Mouse (Mus musculus): Measurements from ENCODE around the gene Lrba. TPM values are rescaled to one million over a fixed set of nuclear protein-coding genes. Genes with fewer than 3 reads are reported as not detected.

The Lrba gene
- 10 to 100 TPM; 23.1 to 25.1 TPM for total RNA-seq (2021)
- long read RNA-seq, experiment 1, partial matches to known transcripts = 1 of 1 reads
- long read RNA-seq, experiment 1, other reads (novel, unspliced or antisense) = 0 of 1 reads
- long read RNA-seq, experiment 2, partial matches to known transcripts = 3 of 5 reads
- long read RNA-seq, experiment 2, other reads (novel, unspliced or antisense) = 2 of 5 reads

- DNase-seq (ENCODE audit: low spot score in 2 of 2) = peak; percentile 55 to 61
- intact Hi-C loops (cut with DNase I) = no loop called here
These were observed at the start of gene Lrba for GRCm38 (mm10) chr3:86224564-86225421. Gene Lrba, plus strand, starts transcription at chr3:86224680.

GRCm38 (mm10) chr3:86179714-86180113 is 44.8 kb upstream of the Lrba start:
- no peak for DNase-seq (ENCODE audit: low spot score in 2 of 2)
- intact Hi-C loops (cut with DNase I) = no loop called here

GRCm38 (mm10) chr3:86181107-86181506 is 43.4 kb upstream of the Lrba start:
- intact Hi-C loops (cut with DNase I) = no loop called here
- no peak for DNase-seq (ENCODE audit: low spot score in 2 of 2)

DNA sequence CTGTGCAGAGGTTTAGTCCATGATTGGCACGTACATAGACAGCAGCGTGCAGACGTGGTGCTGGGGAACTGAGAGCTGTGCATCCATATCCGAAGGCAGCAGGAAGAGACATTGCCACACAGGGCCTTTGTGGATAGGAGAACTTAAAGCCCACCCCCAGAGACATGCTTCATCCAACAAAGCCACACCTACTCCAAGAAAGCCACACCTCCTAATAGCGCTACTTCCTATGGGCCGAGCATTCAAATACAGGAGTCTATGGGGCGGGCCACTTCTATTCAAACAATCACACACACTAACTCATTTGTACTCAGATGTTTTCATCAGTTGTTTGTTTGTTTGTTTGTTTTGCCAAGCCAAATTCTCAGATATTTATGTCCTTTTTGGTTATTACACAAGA is 39.9 kb upstream of the Lrba start:
- intact Hi-C loops (cut with DNase I) = no loop called here
- DNase-seq (ENCODE audit: low spot score in 2 of 2) = no peak

- intact Hi-C loops (cut with DNase I) = no loop called here
- no peak for DNase-seq (ENCODE audit: low spot score in 2 of 2)
These were observed 36.6 kb upstream of the Lrba start for GRCm38 (mm10) chr3:86187736-86188389.

DNA sequence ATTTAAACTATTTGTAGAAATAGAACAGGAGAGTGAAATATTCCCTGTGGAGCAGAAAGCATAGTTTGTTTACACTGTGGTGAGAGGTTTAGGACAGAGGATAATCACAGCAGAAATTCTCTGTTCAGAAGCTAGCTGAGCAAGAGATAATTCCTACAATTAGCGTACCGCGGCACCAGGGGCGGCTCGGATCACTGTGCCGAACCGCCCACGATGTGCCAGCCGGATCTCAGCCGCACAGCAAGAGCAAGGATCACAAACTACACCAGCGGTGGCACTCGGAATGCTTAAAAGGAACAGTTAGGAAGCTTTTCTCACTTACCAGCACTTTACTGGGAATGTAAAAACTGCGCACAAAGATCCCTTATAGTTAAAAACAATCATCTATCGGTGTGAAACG is 28.5 kb upstream of the Lrba start:
- intact Hi-C loops (cut with DNase I) = no loop called here
- DNase-seq (ENCODE audit: low spot score in 2 of 2) = peak; percentile 17 to 42

DNA sequence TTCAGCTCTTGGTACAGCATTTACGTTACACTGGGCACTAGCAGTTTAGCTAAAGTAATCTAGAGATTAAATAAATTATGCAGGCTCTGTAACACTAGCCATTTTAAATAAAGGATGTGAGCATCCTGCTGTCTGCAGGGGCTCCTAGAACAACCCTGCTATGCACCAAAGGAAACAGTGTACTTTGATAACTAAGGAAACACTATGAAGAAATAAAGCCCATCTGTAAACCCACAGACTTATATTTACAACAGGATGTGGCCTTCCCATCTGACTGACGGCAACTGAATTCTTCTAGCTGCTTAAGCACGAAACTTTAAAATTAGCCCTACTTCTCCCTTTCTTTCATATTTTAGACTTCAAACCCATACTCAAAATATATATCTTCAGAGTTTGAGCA is 28.0 kb upstream of the Lrba start:
- intact Hi-C loops (cut with DNase I) = no loop called here
- no peak for DNase-seq (ENCODE audit: low spot score in 2 of 2)

- DNase-seq (ENCODE audit: low spot score in 2 of 2) = no peak
- intact Hi-C loops (cut with DNase I) = no loop called here
These were observed 22.8 kb upstream of the Lrba start for GRCm38 (mm10) chr3:86201645-86202175.

- DNase-seq (ENCODE audit: low spot score in 2 of 2) = no peak
- intact Hi-C loops (cut with DNase I) = no loop called here
These were observed 22.0 kb upstream of the Lrba start for GRCm38 (mm10) chr3:86202449-86202848.

DNA sequence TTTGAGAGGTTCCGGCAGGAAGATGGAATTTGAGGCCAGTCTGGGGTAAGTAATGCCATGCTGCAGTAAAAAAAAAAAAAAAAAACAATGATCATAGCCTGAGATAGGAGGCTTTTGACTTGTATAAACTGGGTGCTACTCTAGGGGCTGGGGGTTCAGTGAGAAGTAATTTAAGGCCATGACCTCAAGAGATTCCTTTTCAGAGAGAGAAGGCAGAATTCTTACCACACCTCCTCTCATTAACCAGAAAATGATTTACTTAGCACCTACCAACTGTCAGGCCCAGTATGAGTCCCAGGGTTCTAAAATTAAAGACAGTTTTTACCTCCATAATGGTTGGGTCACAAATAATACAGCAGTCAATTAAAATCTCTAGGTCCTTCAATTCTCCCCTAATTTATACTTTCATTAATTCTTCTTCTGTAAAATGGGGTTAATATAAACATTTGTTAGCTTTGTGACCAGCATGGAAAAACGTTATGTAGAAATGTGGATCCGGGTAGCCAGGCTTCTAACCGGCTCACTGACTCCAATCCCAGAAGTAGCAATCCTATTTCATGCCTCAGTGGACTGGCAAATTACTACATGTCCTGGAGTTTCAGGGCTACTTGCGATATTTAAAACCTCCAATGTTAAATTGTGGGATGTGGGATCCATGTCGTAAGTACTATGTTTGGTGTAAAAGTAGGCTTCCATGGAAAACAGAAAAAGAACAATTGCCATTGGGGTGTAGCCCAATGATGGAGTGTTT is 19.7 kb upstream of the Lrba start:
- DNase-seq (ENCODE audit: low spot score in 2 of 2) = no peak
- intact Hi-C loops (cut with DNase I) = no loop called here

DNA sequence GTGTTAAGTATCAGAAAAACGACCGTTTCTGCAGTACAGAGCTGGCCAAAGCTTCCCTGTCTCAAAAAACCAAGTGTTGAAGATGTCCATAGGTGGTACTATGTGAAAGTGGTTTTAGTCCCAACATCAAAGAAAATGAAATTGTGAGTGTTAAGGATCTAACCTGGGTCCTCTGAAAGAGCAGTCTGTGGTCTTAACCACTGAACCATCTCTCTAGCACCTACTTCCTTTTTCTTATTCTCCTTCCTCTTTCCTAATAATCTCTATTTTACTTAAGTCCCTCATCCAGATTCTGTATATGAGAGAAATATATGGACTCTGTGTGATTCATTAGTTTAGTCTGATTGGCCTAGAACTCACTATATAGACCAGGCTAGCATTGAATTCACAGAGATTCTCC is 17.9 kb upstream of the Lrba start:
- intact Hi-C loops (cut with DNase I) = no loop called here
- no peak for DNase-seq (ENCODE audit: low spot score in 2 of 2)

DNA sequence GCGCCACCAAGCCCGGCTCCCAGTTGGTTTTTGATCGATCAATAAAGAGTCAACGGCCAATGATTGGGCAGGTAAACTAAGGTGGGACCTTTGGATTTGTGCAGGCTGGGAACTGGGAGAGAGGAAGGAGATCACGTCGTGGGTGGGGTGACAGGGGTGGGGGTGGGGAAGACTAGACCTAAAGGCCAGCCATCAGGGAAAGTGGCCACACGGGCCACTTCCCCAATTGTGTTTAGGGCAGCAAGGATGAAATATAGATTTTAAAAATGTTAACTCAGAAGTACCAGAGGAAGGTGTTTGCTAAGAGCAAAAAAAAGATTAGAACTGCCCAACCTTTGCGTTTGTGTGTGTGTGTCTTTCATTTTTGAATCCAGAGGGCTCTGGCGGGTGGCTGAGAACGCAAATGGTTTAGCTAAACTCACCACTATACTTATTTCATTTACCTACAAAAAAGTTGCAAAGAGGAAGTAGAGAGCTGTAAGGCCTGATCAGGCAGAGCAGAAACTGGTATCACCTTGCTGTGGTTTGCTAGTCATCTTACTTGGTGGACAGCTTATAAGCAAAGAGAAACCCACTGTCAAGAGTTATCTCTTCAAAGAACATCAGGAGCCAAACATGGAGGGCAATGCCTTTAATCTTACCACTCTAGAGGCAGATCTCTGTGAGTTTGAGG is 14.1 kb upstream of the Lrba start:
- intact Hi-C loops (cut with DNase I) = no loop called here
- no peak for DNase-seq (ENCODE audit: low spot score in 2 of 2)

GRCm38 (mm10) chr3:86210959-86211358 is 13.5 kb upstream of the Lrba start:
- DNase-seq (ENCODE audit: low spot score in 2 of 2) = no peak
- intact Hi-C loops (cut with DNase I) = no loop called here

- intact Hi-C loops (cut with DNase I) = no loop called here
- no peak for DNase-seq (ENCODE audit: low spot score in 2 of 2)
These were observed 10.2 kb upstream of the Lrba start for GRCm38 (mm10) chr3:86214248-86214647.

- intact Hi-C loops (cut with DNase I) = no loop called here
These were observed 706 bp upstream of the Lrba start for GRCm38 (mm10) chr3:86223634-86224313.

GRCm38 (mm10) chr3:86224314-86224563 is 241 bp upstream of the Lrba start:
- no peak for DNase-seq (ENCODE audit: low spot score in 2 of 2)
- intact Hi-C loops (cut with DNase I) = no loop called here

More at GRCm38 (mm10) chr3:86223634-86224313, 706 bp upstream of the Lrba start:
- peak; percentile 86 for DNase-seq (ENCODE audit: low spot score in 2 of 2)

DNA sequence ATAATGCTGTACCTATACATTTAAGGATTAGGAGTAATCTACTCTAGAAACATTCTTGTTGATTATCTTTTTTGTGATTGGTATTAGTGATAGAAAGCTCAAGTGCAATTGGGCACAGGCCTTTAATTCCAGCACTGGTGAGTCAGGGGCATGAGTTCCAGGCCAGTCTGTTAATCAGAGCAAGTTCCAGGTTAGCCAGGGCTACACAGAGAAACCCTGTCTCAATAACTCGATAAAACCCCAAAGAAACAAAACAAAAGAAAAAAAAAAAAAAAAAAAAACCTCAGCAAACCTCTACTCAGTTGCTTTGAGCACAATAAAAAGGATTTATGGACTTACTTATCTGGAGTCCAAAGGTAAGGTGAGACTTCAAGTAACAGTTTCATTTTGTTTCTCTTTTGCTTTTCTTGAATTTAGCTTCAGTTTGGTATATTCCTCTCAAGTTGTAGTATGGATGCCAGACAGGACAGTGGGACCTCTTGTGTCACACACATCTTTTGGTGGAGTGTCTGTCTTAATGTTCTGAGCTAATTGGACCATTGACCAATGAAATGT is 7.1 kb downstream of the Lrba start:
- intact Hi-C loops (cut with DNase I) = no loop called here
- no peak for DNase-seq (ENCODE audit: low spot score in 2 of 2)

GRCm38 (mm10) chr3:86247193-86247592 is 22.7 kb downstream of the Lrba start:
- intact Hi-C loops (cut with DNase I) = no loop called here
- no peak for DNase-seq (ENCODE audit: low spot score in 2 of 2)

GRCm38 (mm10) chr3:86251212-86251611 is 26.7 kb downstream of the Lrba start:
- no peak for DNase-seq (ENCODE audit: low spot score in 2 of 2)
- intact Hi-C loops (cut with DNase I) = no loop called here
